Mouse (Mus musculus): ENCODE results near the gene Ces2e. TPM values are rescaled to one million over a fixed set of nuclear protein-coding genes. Genes with fewer than 3 reads are reported as not detected.

Ces2e gene
- polyA plus RNA-seq, 1 experiment from 2014 or later = not detected

GRCm38 (mm10) chr8:104963375-104963894 is 37.4 kb downstream of the Ces2e start:
- H3K4me2 ChIP-seq (replicated peaks) = no peak overlapping the region
- H3K27me3 ChIP-seq (replicated peaks) = no peaks in the 10 kb centered on the region
- no peaks in the 10 kb centered on the region for H3K36me3 ChIP-seq
- no peaks in the 10 kb centered on the region for H3K9me3 ChIP-seq
- H3K4me3 ChIP-seq = no peak overlapping the region
- ATAC-seq (ENCODE audit: low FRiP score, low read depth) = no peak
- 82% methylated on average over 4 of the region's 4 CpGs for WGBS
- no peaks in the 10 kb centered on the region for H3K4me1 ChIP-seq
- no peak overlapping the region for H3K27ac ChIP-seq
- no peak overlapping the region for H3K9ac ChIP-seq

GRCm38 (mm10) chr8:104984126-104984525 is 58.1 kb downstream of the Ces2e start:
- Histone ChIP-seq H3K4me1 (no peaks in the 10 kb centered on the region), H3K4me2 (replicated peaks) (no peak overlapping the region), H3K27ac (no peak overlapping the region), H3K36me3 (no peaks in the 10 kb centered on the region), H3K9me3 (peaks cover 14% of the 10 kb centered on the region), H3K9ac (no peak overlapping the region), H3K27me3 (replicated peaks) (no peaks in the 10 kb centered on the region), H3K4me3 (no peak overlapping the region)
- no peak for ATAC-seq (ENCODE audit: low FRiP score, low read depth)
- 88% methylated on average over 5 of the region's 5 CpGs for WGBS

Other genes with a start within 250 kb of the Ces2e start
- not detected in 2 replicates for gene Ces2a, start 192.3 kb upstream of the Ces2e start, polyA plus RNA-seq (2016; fragmentation: Nextera tagmentation; extraction: Ambion mirVana)
- 0.13 and 0.23 TPM in 2 replicates for gene Ces2b, start 94.7 kb upstream of the Ces2e start, polyA plus RNA-seq (2016; fragmentation: Nextera tagmentation; extraction: Ambion mirVana)
- not detected in 2 replicates for gene Ces2c, start 79.2 kb upstream of the Ces2e start, polyA plus RNA-seq (2016; fragmentation: Nextera tagmentation; extraction: Ambion mirVana)
- not detected in 2 replicates for gene Ces2f, start 21.1 kb downstream of the Ces2e start, polyA plus RNA-seq (2016; fragmentation: Nextera tagmentation; extraction: Ambion mirVana)
- gene Ces2g, start 35.5 kb downstream of the Ces2e start, polyA plus RNA-seq (2016; fragmentation: Nextera tagmentation; extraction: Ambion mirVana) = not detected in 2 replicates
- not detected in 2 replicates for gene Ces2h, start 74.6 kb downstream of the Ces2e start, polyA plus RNA-seq (2016; fragmentation: Nextera tagmentation; extraction: Ambion mirVana)
- not detected in 2 replicates for gene Ces3a, start 122.3 kb downstream of the Ces2e start, polyA plus RNA-seq (2016; fragmentation: Nextera tagmentation; extraction: Ambion mirVana)
- gene Ces3b, start 157.5 kb downstream of the Ces2e start, polyA plus RNA-seq (2016; fragmentation: Nextera tagmentation; extraction: Ambion mirVana) = not detected in 2 replicates
- gene Ces4a, start 205.5 kb downstream of the Ces2e start, polyA plus RNA-seq (2016; fragmentation: Nextera tagmentation; extraction: Ambion mirVana) = not detected in 2 replicates
- gene Cbfb, start 244.4 kb downstream of the Ces2e start, polyA plus RNA-seq (2016; fragmentation: Nextera tagmentation; extraction: Ambion mirVana) = 65.8 and 73.1 TPM in 2 replicates

All from neural tube, embryonic 12.5 days (tissue).